Mouse (Mus musculus): ENCODE measurements around the gene Lmx1b.

DNA sequence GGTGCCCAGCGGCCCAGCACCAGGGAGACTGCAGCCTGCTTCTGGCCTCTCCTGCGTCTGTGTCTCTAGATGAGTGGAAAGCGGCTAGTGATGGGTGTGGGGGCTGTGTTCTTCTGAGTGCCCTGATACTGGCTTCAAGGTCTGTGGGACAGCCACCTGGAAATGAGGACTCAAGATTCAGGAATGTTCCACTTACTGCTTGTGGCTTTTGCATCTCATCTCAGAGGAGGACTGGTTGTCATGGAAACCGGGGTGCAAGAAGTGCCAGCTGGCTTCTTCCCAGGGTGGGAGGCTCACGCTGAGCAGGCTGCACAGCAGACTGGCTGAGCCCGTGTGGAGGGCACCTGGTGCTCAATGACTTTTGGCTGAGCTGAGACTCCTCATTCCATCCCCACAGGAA, 93.4 kb downstream of the Lmx1b start:
- TF ChIP-seq CTCF (IDR thresholded peaks at IDR 0.05) (no peak), EP300 (IDR thresholded peaks at IDR 0.05; ENCODE audit: insufficient read depth, low read depth, low read length) (no peak), POLR2A (IDR thresholded peaks at IDR 0.05; ENCODE audit: insufficient read depth, low read depth, low read length) (no peak)

Data from heart, adult 2 months (tissue).